Mouse (Mus musculus) embryonic stem cell, embryonic (primary cell): ENCODE results near the gene Desi1.

ENCODE experiments used
- CTCF ChIA-PET, 4 experiments: fragments of 300-600 bp in 2 of 4; fragments of 350-600 bp in 2 of 4; sonication (Branson Sonifier 250); formaldehyde crosslinking; loops; one replicate each; lab custom pipeline; 2022; ENCODE audit warnings: inconsistent platforms in 2 of 4; lab: Charles Lee
- POLR2A ChIA-PET, 4 experiments: fragments of 300-600 bp in 2 of 4; fragments of 350-600 bp in 2 of 4; sonication (Branson Sonifier 250); formaldehyde crosslinking; loops; one replicate each; lab custom pipeline; 2022; ENCODE audit warnings: antibody characterized with exemption in 4 of 4, inconsistent platforms in 1 of 4; lab: Charles Lee

Desi1 gene

GRCm38 (mm10) chr15:81964980-81965545, 68.6 kb downstream of the Desi1 start:
- POLR2A ChIA-PET = interaction anchor here (0.5 to 8.3 kb wide), 62 partner anchors 8 to 1709 kb away, joined by 3 to 151 read pairs (median 5); partner anchors contain the start of genes 1700029P11Rik (in 3 of the 4), Polr3h (in 2 of the 4), Srebf2 (in 2 of the 4) and Naga (in 1 of the 4)
- CTCF ChIA-PET = interaction anchor here in 3 of 4 experiments (0.7 to 2.8 kb wide), 12 partner anchors 8 to 294 kb away, joined by 3 to 18 read pairs (median 4); partner anchors contain the start of genes Polr3h (in 1 of the 3) and Tef (in 1 of the 3)

- POLR2A ChIA-PET = interaction anchor here (0.5 to 8.3 kb wide), 47 partner anchors 7 to 1540 kb away, joined by 3 to 151 read pairs (median 5); partner anchors contain the start of genes 1700029P11Rik (in 3 of the 4), Srebf2 (in 2 of the 4), Naga (in 1 of the 4) and Pheta2 (in 1 of the 4)
- CTCF ChIA-PET = interaction anchor here in 3 of 4 experiments (0.6 to 1.8 kb wide), 8 partner anchors 8 to 298 kb away, joined by 3 to 7 read pairs (median 3); no protein-coding TSS in a partner anchor
These were observed 69.4 kb downstream of the Desi1 start for GRCm38 (mm10) chr15:81964262-81964661.

GRCm38 (mm10) chr15:81961078-81961451, 72.6 kb downstream of the Desi1 start:
- CTCF ChIA-PET = interaction anchor here (0.6 to 3.0 kb wide), 31 partner anchors 8 to 1276 kb away, joined by 3 to 21 read pairs (median 6); partner anchors contain the start of genes Polr3h (in 2 of the 4), Xrcc6 (in 2 of the 4), Csdc2 (in 1 of the 4) and Cyb5r3 (in 1 of the 4)
- POLR2A ChIA-PET = interaction anchor here (0.6 to 8.9 kb wide), 92 partner anchors 8 to 1658 kb away, joined by 3 to 121 read pairs (median 5); partner anchors contain the start of genes 1700029P11Rik (in 3 of the 4), Polr3h (in 3 of the 4), Srebf2 (in 3 of the 4) and Csdc2 (in 2 of the 4)

- CTCF ChIA-PET = interaction anchor here (0.6 to 3.0 kb wide), 53 partner anchors 8 to 1212 kb away, joined by 3 to 21 read pairs (median 4); partner anchors contain the start of genes Polr3h (in 3 of the 4), Xrcc6 (in 2 of the 4), 1700029P11Rik (in 1 of the 4) and Csdc2 (in 1 of the 4)
These were observed 73.2 kb downstream of the Desi1 start, which contains the start of gene Pmm1 for GRCm38 (mm10) chr15:81960171-81961077. Gene Pmm1 (minus strand): TSS chr15:81960930.

GRCm38 (mm10) chr15:81958906-81959305, 74.8 kb downstream of the Desi1 start:
- CTCF ChIA-PET = interaction anchor here in 2 of 4 experiments (0.6 to 2.1 kb wide), 4 partner anchors 12 to 32 kb away, joined by 4 to 16 read pairs (median 11); partner anchors contain the start of genes Csdc2 (in 1 of the 2) and Polr3h (in 1 of the 2)
- POLR2A ChIA-PET = interaction anchor here in 3 of 4 experiments (0.8 to 8.9 kb wide), 14 partner anchors 8 to 188 kb away, joined by 3 to 121 read pairs (median 22); partner anchors contain the start of genes 1700029P11Rik (in 1 of the 3), Csdc2 (in 1 of the 3) and Srebf2 (in 1 of the 3)

More at GRCm38 (mm10) chr15:81960171-81961077, 73.2 kb downstream of the Desi1 start, which contains the start of gene Pmm1:
- POLR2A ChIA-PET = interaction anchor here (0.5 to 8.9 kb wide), 108 partner anchors 8 to 1877 kb away, joined by 3 to 121 read pairs (median 5); partner anchors contain the start of genes 1700029P11Rik (in 3 of the 4), Polr3h (in 3 of the 4), Srebf2 (in 3 of the 4) and Csdc2 (in 2 of the 4)

GRCm38 (mm10) chr15:81957598-81957997, 76.1 kb downstream of the Desi1 start:
- ChIA-PET POLR2A (interaction anchor here in 3 of 4 experiments (0.7 to 8.9 kb wide), 32 partner anchors 8 to 258 kb away, joined by 3 to 121 read pairs (median 5); partner anchors contain the start of genes 1700029P11Rik (in 1 of the 3) and Csdc2 (in 1 of the 3)), CTCF (interaction anchor here in 3 of 4 experiments (0.7 to 2.7 kb wide), 23 partner anchors 8 to 279 kb away, joined by 3 to 18 read pairs (median 4); partner anchors contain the start of genes 1700029P11Rik (in 1 of the 3) and Xrcc6 (in 1 of the 3))

GRCm38 (mm10) chr15:81956457-81956856, 77.2 kb downstream of the Desi1 start:
- POLR2A ChIA-PET = interaction anchor here in 3 of 4 experiments (0.5 to 8.9 kb wide), 32 partner anchors 9 to 256 kb away, joined by 3 to 121 read pairs (median 4); partner anchors contain the start of genes 1700029P11Rik (in 1 of the 3), Csdc2 (in 1 of the 3), Polr3h (in 1 of the 3) and Xrcc6 (in 1 of the 3)
- CTCF ChIA-PET = interaction anchor here in 3 of 4 experiments (0.7 to 2.7 kb wide), 30 partner anchors 9 to 280 kb away, joined by 3 to 18 read pairs (median 4); partner anchors contain the start of genes Xrcc6 (in 3 of the 3) and 1700029P11Rik (in 1 of the 3)

GRCm38 (mm10) chr15:81955414-81955813, 78.2 kb downstream of the Desi1 start:
- CTCF ChIA-PET = interaction anchor here in 2 of 4 experiments (0.5 to 2.7 kb wide), 12 partner anchors 9 to 1920 kb away, joined by 3 to 18 read pairs (median 5); no protein-coding TSS in a partner anchor
- POLR2A ChIA-PET = interaction anchor here in 2 of 4 experiments (0.7 to 8.9 kb wide), 14 partner anchors 8 to 84 kb away, joined by 3 to 101 read pairs (median 6); partner anchors contain the start of genes Aco2 (in 1 of the 2), Phf5a (in 1 of the 2) and Polr3h (in 1 of the 2)

- ChIA-PET POLR2A (interaction anchor here in 2 of 4 experiments (0.7 to 8.9 kb wide), 13 partner anchors 7 to 62 kb away, joined by 3 to 101 read pairs (median 4); partner anchors contain the start of gene Csdc2 (in 1 of the 2)), CTCF (interaction anchor here in 2 of 4 experiments (0.6 to 1.6 kb wide), 6 partner anchors 10 to 111 kb away, joined by 3 to 4 read pairs (median 3); partner anchors contain the start of gene Csdc2 (in 1 of the 2))
These were observed 78.9 kb downstream of the Desi1 start for GRCm38 (mm10) chr15:81954716-81955115.

- CTCF ChIA-PET = interaction anchor here (0.5 to 1.4 kb wide), 7 partner anchors 11 to 160 kb away, joined by 3 to 4 read pairs (median 3); partner anchors contain the start of gene Csdc2 (in 1 of the 4)
These were observed 79.5 kb downstream of the Desi1 start for GRCm38 (mm10) chr15:81954151-81954583.

GRCm38 (mm10) chr15:81952310-81952709, 81.4 kb downstream of the Desi1 start:
- ChIA-PET CTCF (interaction anchor here in 1 of 4 experiments (1.1 kb wide), 1 partner anchor 7 kb away, joined by 3 read pairs; no protein-coding TSS in a partner anchor), POLR2A (interaction anchor here in 3 of 4 experiments (0.9 to 10.0 kb wide), 8 partner anchors 5 to 64 kb away, joined by 3 to 101 read pairs (median 6); partner anchors contain the start of genes Pmm1 (in 2 of the 3) and Polr3h (in 1 of the 3))

More at GRCm38 (mm10) chr15:81954151-81954583, 79.5 kb downstream of the Desi1 start:
- POLR2A ChIA-PET = interaction anchor here in 2 of 4 experiments (0.8 to 8.9 kb wide), 13 partner anchors 6 to 254 kb away, joined by 3 to 101 read pairs (median 4); partner anchors contain the start of genes 1700029P11Rik (in 1 of the 2) and Csdc2 (in 1 of the 2)

- POLR2A ChIA-PET = interaction anchor here (0.7 to 10.0 kb wide), 17 partner anchors 6 to 92 kb away, joined by 3 to 101 read pairs (median 7); partner anchors contain the start of genes Pmm1 (in 3 of the 4), Csdc2 (in 2 of the 4) and Polr3h (in 1 of the 4)
These were observed 82.5 kb downstream of the Desi1 start for GRCm38 (mm10) chr15:81951159-81951558.

GRCm38 (mm10) chr15:81950716-81951115, 82.9 kb downstream of the Desi1 start:
- ChIA-PET POLR2A (interaction anchor here (0.7 to 10.0 kb wide), 21 partner anchors 7 to 510 kb away, joined by 3 to 101 read pairs (median 6); partner anchors contain the start of genes Pmm1 (in 3 of the 4), Csdc2 (in 2 of the 4) and Polr3h (in 1 of the 4)), CTCF (interaction anchor here in 2 of 4 experiments (0.8 to 1.6 kb wide), 2 partner anchors 10 to 14 kb away, joined by 3 to 4 read pairs; partner anchors contain the start of genes Csdc2 (in 1 of the 2) and Pmm1 (in 1 of the 2))

More at GRCm38 (mm10) chr15:81951159-81951558, 82.5 kb downstream of the Desi1 start:
- CTCF ChIA-PET = interaction anchor here in 1 of 4 experiments (0.5 to 1.1 kb wide), 2 partner anchors 9 to 516 kb away, joined by 3 read pairs; no protein-coding TSS in a partner anchor

GRCm38 (mm10) chr15:81949476-81950131, 84.1 kb downstream of the Desi1 start:
- POLR2A ChIA-PET = interaction anchor here in 3 of 4 experiments (0.5 to 10.0 kb wide), 33 partner anchors 7 to 509 kb away, joined by 3 to 101 read pairs (median 5); partner anchors contain the start of genes Pmm1 (in 3 of the 3), Csdc2 (in 2 of the 3), 1700029P11Rik (in 1 of the 3) and Polr3h (in 1 of the 3)

More at GRCm38 (mm10) chr15:81949476-81950131, 84.1 kb downstream of the Desi1 start:
- CTCF ChIA-PET = interaction anchor here in 2 of 4 experiments (1.6 to 2.6 kb wide), 3 partner anchors 11 kb away, joined by 4 to 9 read pairs (median 4); partner anchors contain the start of gene Pmm1 (in 2 of the 2)
